Mouse (Mus musculus) hematopoietic stem cell, adult 5-6 weeks (primary cell): Measurements from ENCODE around the gene Rars2. TPM values are rescaled to one million over a fixed set of nuclear protein-coding genes. Genes with fewer than 3 reads are reported as not detected.

Source experiments
- ATAC-seq, 2 experiments: fragments of 125-278 bp in 1 of 2; replicated peaks in 1 of 2; 2 replicates each; pipeline ENCODE4 v1.8.0; 2016 to 2017; ENCODE audit warnings: inconsistent platforms in 2 of 2, mild to moderate bottlenecking in 2 of 2, moderate number of reproducible peaks in 2 of 2, low read depth in 1 of 2, moderate TSS enrichment in 1 of 2; ENCODE audit not compliant: low FRiP score in 2 of 2, poor library complexity in 2 of 2, severe bottlenecking in 2 of 2, insufficient read depth in 1 of 2, low TSS enrichment in 1 of 2
- total RNA-seq: library from RNA; stranded (forward); fragments of 172-1452, 232-1000 nt; gene quantifications from 2 replicates; pipeline ENCODE4 v1.2.3, GENCODE M21; 2017

Gene Rars2
- total RNA-seq, 1 experiment from 2014 or later: 38.9 TPM

DNA sequence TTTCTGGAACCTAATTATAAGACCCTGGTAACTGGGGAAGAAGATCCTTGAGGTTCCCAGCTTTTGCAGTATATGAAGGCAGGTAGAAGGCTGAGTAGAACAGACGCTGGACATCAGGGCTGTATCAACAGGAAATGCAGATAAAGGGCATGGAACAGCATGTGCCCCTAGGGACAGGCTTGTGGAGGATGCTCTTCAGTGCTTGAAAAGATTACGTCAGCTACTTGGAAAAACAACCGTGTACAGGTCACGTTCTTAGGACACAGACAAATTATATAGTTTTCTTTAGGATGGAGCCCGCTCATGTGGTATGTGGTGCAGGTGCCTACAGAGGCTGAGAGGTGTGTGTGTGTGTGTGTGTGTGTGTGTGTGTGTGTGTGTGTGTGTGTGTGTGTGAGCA is 21.3 kb downstream of the Rars2 start:
- no peak for ATAC-seq

- ATAC-seq: no peak
Observed at GRCm38 (mm10) chr4:34637386-34637785, 22.6 kb downstream of the Rars2 start.

GRCm38 (mm10) chr4:34637851-34638250 is 23.1 kb downstream of the Rars2 start:
- ATAC-seq: no peak

DNA sequence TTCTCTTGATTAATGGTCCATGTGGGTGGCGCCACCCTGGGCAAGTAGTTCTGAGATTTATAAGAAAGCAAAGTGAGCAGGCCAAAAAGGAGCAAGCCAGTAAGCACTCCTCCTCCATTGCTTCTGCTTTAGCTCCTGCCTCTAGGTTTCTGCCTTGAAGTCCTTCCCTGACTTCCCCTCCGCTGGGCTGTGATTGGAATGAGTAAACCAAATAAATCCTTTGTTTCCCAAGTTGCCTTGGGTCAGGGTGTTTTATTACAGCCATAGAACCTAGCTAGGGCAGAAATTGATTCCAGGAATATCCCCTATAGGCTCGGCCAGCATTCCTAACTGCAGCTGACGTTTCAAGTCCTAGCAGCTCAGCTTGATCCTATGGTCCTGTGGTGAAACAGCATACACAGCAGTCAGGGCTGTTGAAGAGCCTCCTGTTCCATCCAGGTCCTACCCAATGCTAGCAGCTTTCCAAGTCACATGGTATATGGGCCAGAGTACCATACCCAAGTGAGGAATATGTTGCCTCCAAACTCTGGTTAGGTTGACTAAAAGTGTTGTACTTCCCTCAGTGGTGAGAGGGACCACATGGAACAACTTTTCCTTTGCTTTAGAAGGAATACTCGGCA is 25.1 kb downstream of the Rars2 start:
- ATAC-seq: no peak

- no peak for ATAC-seq
Observed at GRCm38 (mm10) chr4:34640731-34641130, 26.0 kb downstream of the Rars2 start.

- ATAC-seq: no peak
Observed at GRCm38 (mm10) chr4:34644779-34645178, 30.0 kb downstream of the Rars2 start.

- ATAC-seq: no peak
Observed at GRCm38 (mm10) chr4:34653179-34653578, 38.4 kb downstream of the Rars2 start.

GRCm38 (mm10) chr4:34656101-34656500 is 41.3 kb downstream of the Rars2 start:
- ATAC-seq: no peak

DNA sequence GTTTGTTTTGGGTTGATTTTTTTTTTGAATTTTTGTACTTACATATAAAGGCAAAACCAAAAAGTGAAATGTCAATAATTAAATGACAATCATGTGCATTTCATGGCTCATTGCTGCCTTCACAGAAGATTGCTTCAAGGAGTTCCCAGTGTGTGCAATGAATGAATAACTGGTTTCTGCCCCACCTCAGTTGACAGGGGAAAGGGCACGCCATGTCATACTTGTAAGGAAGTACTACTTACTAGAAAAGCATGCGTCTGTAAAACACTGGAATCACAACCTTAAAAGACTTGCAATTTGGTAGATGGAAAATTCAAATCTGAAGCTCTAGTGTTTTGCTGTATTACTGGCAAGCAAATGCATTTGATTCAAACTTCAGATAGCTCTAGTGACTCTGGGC is 44.3 kb downstream of the Rars2 start:
- no peak for ATAC-seq

DNA sequence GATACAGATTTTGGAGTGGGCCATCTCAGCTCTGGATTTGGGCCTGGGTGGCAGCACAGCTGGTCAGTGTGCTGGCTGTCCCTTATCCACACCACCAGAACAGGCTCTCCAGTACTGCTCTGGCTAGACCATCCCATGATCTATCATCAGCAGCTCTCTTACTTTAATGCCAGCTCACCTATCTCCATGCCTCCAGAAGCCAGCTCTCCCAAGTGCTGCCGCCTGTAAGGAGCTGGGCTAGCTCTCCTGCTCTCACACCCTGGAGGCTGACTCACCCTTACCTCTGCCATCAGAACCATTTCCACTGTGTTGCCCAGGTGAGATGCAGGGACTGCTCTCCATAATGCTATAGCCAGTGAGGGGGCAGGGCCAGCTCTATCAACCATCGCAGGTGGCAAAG is 46.8 kb downstream of the Rars2 start:
- no peak for ATAC-seq

DNA sequence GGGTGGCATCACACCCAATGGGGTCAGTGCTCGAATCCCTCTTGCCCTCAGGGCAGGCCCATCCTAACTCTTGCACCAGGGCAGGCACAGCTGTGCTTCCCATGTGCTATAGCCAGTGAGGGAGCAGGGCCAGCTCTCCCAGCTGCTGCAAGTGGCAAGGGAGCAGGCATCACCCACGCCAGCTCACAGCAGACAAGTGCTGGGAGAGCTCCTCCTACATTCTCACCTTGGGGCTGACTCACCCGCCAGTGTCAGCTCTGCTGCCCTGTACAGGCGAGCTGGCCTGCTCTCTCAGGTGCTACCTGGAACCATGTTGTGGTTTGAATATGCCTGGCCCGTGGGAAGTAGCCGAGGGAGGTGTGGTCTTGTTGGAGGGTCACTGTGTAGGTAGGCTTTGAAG is 47.2 kb downstream of the Rars2 start:
- no peak for ATAC-seq

DNA sequence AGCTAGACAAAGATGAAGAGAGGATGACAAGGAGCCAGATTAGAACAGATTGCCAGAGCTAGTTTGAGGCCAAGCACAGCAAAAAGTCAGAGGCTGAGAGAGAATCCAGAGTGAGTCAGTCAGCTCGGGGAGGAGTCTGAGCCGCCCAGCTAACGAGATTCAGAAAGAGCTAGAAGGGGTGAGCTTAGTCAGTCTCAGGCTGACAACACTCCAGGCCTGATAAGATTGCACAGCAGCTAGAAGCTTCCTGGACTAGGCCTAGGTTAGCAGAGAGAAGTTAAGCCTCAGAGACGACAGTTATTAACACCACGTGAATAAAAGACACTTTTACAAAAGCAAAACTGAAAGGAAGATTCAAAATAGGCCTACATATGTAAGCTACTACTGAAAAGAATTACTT is 53.2 kb downstream of the Rars2 start:
- ATAC-seq: no peak

DNA sequence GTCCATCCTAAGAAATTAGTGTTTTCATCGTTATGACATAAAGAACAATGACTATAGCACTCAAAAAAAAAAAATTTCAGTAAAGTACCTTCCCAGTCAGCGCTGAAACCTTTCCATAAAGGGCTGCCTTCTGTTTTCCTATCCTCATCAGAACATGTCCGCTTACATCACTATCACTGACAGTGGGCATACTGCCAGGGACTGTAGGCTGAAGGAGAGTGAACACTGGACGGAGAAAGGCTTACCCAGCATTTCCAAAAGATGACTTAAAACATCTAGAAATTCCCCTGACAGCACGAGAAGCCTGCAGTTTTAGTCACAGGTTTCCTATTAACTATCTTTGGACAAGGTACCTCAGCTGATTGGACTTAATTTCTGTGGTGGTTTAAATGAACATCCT is 59.0 kb downstream of the Rars2 start:
- no peak for ATAC-seq

DNA sequence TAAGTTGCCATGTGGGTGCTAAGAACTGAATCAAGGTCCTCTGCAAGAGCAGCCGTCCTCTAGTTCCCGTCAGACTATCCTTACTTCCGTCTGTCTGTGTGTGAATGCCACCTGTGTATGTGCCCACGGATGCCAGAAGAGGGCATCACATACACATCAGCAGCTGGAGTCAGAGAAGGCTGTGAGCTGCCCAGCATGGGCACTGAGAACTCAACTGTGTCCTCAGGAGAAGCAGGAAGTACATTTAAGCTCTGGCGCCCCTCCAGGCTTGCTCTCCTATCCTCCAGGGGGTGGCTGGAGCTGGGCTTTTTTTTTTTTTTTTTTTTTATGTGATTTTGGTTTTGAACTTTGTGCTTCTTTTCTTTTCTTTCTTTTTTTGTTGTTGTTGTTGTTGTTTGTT is 65.8 kb downstream of the Rars2 start:
- ATAC-seq: peak; percentile 29 to 37; a peak in 1 of 4 replicates

DNA sequence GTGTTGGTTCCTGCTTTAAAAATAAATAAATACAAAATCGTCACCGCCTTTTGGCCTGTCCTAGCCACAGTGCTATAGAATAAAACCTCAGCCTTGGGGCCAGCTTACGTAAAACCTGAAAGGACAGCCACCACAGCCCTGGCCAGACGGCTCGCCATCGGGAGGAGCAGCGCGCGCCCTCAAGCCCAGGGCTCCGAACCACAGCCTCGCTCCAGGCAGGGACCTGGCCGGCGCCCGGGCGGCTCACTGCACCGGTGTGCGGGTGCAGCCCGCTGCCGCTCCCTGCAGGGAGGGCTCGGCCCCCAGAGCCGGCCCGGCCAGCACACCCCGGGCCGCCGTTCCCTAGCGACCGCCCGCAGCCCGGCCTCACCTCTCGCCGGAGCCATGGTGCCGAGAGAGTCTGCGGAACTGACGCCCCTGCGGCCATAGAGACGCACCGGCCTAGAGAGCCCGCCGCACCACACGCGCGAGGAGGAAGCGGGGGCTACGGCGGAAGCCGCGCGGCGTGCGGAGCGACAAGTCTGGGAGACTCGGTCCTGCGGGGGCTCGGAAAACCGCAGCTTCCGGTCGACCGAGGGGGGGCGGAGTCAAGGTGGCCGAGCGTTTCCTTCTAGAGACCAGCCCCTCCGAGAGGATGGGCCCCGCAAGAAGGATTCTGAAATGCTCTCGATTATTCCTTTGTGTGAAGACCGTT is 72.3 kb downstream of the Rars2 start, which contains the start of gene Slc35a1:
Slc35a1 (minus strand) TSS at position 565 of the 694 bp plus-strand sequence.
- ATAC-seq: peak; percentile 97

GRCm38 (mm10) chr4:34688021-34688420 is 73.3 kb downstream of the Rars2 start:
- ATAC-seq: no peak

GRCm38 (mm10) chr4:34701528-34701927 is 86.8 kb downstream of the Rars2 start:
- peak; percentile 62 to 72 for ATAC-seq

GRCm38 (mm10) chr4:34702231-34702630 is 87.5 kb downstream of the Rars2 start:
- ATAC-seq: no peak

DNA sequence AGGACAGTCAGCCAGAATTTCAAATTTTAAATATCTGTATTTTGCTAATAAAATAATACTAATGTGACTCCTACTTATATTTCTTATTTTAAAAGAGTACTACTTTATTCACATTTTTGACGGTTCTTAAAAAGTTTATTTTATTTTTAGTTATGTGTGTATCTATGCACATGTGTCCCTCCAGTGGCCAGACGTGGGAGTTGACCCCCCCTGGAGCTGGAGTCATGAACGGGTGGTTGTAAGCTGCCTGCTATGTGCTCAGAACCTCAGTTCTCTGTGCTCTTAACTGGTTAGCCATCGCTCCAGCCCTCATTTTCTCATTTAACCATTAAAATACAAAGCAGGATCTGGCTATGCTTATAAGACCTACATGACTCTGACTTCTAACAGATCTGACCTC is 88.3 kb downstream of the Rars2 start:
- ATAC-seq: no peak
